Mouse (Mus musculus) neural tube, embryonic 12.5 days (tissue): ENCODE results near the gene S100a10. TPM values are rescaled to one million over a fixed set of nuclear protein-coding genes. Genes with fewer than 3 reads are reported as not detected.
A peak's percentile ranks its signal among the peaks of the same experiment; 100 is the strongest.

ENCODE experiments used
- ATAC-seq: fragments of 200-750 bp; cut with Nextera tagmentation; 2 replicates; pipeline ENCODE4 v1.8.0; 2017; ENCODE audit warnings: low read depth, mild to moderate bottlenecking, moderate TSS enrichment, moderate library complexity; ENCODE audit not compliant: low FRiP score
- H3K27ac ChIP-seq: fragments of 300-500 bp; sonication (generic); 2 replicates; pipeline ENCODE4 v1.5.1; 2016
- H3K27me3 ChIP-seq: fragments of 300-500 bp; sonication (generic); replicated peaks from 2 replicates; pipeline ENCODE4 v1.6.1; 2016; ENCODE audit warnings: mild to moderate bottlenecking
- H3K36me3 ChIP-seq: fragments of 300-500 bp; sonication (generic); 2 replicates; pipeline ENCODE4 v1.6.1; 2016; ENCODE audit warnings: mild to moderate bottlenecking
- H3K4me1 ChIP-seq: fragments of 300-500 bp; sonication (generic); 2 replicates; pipeline ENCODE4 v1.6.1; 2016
- H3K4me2 ChIP-seq: fragments of 300-500 bp; sonication (generic); replicated peaks from 2 replicates; pipeline ENCODE4 v1.6.1; 2016; ENCODE audit warnings: mild to moderate bottlenecking
- H3K4me3 ChIP-seq: fragments of 300-500 bp; sonication (generic); 2 replicates; pipeline ENCODE4 v1.5.1; 2016
- H3K9ac ChIP-seq: fragments of 300-500 bp; sonication (generic); 2 replicates; pipeline ENCODE4 v1.6.1; 2016; ENCODE audit warnings: mild to moderate bottlenecking
- H3K9me3 ChIP-seq: fragments of 300-500 bp; sonication (generic); 2 replicates; pipeline ENCODE4 v1.6.1; 2016; ENCODE audit warnings: mild to moderate bottlenecking
- WGBS: fragments of 180-500 bp; shearing (Covaris S2); methylation state at CpG from one replicate; pipeline ENCODE4 v1.1.7; 2016; 5-methylcytosine and 5-hydroxymethylcytosine counted together
- polyA plus RNA-seq: library from polyadenylated mRNA; unstranded; fragments of >200 nt; fragmentation: Nextera tagmentation; extraction: Ambion mirVana; gene quantifications from 2 replicates; pipeline ENCODE4 v1.2.1, GENCODE M21; 2016

The S100a10 gene
- polyA plus RNA-seq, 1 experiment from 2014 or later = 305 TPM

GRCm38 (mm10) chr3:93551950-93552901, 2.7 kb upstream of the S100a10 start:
- no peak overlapping the region for H3K27ac ChIP-seq
- 86% methylated on average over 5 of the region's 5 CpGs for WGBS
- H3K36me3 ChIP-seq = no peaks in the 10 kb centered on the region
- ATAC-seq = no peak
- no peaks in the 10 kb centered on the region for H3K9me3 ChIP-seq
- H3K4me2 ChIP-seq = no peak overlapping the region
- H3K4me3 ChIP-seq = no peak overlapping the region
- peaks cover 7% of the 10 kb centered on the region; the same call in 1 of the 2 replicates for H3K4me1 ChIP-seq
- no peak overlapping the region for H3K9ac ChIP-seq
- peaks cover 8% of the 10 kb centered on the region for H3K27me3 ChIP-seq

DNA sequence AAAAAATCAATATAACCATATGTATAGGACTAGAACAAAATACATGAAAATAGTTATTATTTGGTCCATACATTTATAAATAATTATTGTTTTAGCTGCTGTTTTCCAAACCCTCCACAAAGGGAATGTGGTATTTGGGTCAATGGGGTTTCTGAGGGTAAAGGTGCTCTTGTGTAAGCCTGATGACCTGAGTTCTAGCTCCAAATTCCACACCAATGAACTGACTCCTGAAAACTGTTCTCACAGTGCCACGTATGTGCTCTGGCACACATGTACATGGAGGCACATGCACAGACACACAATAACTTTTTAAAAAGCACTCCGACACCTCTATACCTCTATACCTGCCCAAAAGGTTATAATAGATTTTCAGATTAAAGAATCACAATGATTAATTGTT, 1.6 kb upstream of the S100a10 start:
- H3K9ac ChIP-seq = no peak overlapping the region
- ATAC-seq = no peak
- H3K9me3 ChIP-seq = no peaks in the 10 kb centered on the region
- H3K4me1 ChIP-seq = peaks cover 7% of the 10 kb centered on the region; the same call in 1 of the 2 replicates
- H3K4me2 ChIP-seq = no peak overlapping the region
- 99% methylated on average over 2 of the region's 2 CpGs for WGBS
- H3K4me3 ChIP-seq = no peak overlapping the region
- peaks cover 8% of the 10 kb centered on the region for H3K27me3 ChIP-seq
- H3K27ac ChIP-seq = no peak overlapping the region
- no peaks in the 10 kb centered on the region for H3K36me3 ChIP-seq

GRCm38 (mm10) chr3:93553765-93554378, 1.0 kb upstream of the S100a10 start:
- Histone ChIP-seq H3K4me1 (peaks cover 7% of the 10 kb centered on the region; the same call in 1 of the 2 replicates), H3K27ac (no peak overlapping the region), H3K9ac (no peak overlapping the region), H3K4me2 (peak overlapping the region; percentile 89; the same call in 1 of the 2 replicates), H3K9me3 (no peaks in the 10 kb centered on the region), H3K27me3 (peaks cover 8% of the 10 kb centered on the region), H3K36me3 (no peaks in the 10 kb centered on the region), H3K4me3 (no peak overlapping the region)
- ATAC-seq = no peak
- WGBS = 73% methylated on average over 9 of the region's 9 CpGs

DNA sequence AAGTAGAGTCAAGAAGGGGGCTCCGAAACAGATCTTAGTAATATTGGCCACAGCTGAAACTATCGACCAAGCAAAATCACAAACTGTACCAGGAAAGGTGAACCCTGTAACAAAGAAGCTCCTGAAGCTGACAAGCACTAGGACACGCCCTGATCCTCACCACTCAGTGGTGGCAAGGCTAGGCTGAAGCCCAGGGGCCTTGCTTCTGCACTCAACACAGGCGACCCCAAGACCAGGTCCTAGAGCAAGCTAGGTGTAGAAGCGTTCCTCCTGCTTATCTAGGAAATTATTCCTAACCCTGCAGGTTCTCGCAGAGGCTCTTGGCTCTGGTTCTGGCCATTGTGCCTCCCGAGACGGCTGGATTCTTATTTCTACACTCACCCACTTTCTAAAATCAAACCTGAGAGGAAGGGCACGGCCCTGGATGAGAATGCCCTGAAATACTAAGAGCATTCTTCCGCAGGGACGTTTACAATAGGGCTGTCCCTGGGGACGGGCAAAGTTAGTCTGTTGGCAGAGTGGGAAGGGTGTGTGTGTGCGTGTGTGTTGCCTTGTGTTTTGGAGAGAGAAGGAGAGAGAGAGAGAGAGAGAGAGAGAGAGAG, 400 bp upstream of the S100a10 start:
- H3K4me1 ChIP-seq = peaks cover 7% of the 10 kb centered on the region; the same call in 1 of the 2 replicates
- H3K4me3 ChIP-seq = peak overlapping the region; percentile 49
- peak overlapping the region; percentile 3; the same call in 1 of the 2 replicates for H3K9ac ChIP-seq
- no peaks in the 10 kb centered on the region for H3K9me3 ChIP-seq
- peak; percentile 33 for ATAC-seq
- H3K36me3 ChIP-seq = no peaks in the 10 kb centered on the region
- no peak overlapping the region for H3K27ac ChIP-seq
- H3K27me3 ChIP-seq = peaks cover 8% of the 10 kb centered on the region
- WGBS = 20% methylated on average over 13 of the region's 13 CpGs
- H3K4me2 ChIP-seq = peak overlapping the region; percentile 89

GRCm38 (mm10) chr3:93555878-93556254, 986 bp downstream of the S100a10 start:
- peak; percentile 51 for ATAC-seq
- H3K4me1 ChIP-seq = peaks cover 7% of the 10 kb centered on the region; the same call in 1 of the 2 replicates
- peaks cover 8% of the 10 kb centered on the region for H3K27me3 ChIP-seq
- H3K36me3 ChIP-seq = no peaks in the 10 kb centered on the region
- peak overlapping the region; percentile 89 for H3K4me2 ChIP-seq
- 21% methylated on average over 2 of the region's 2 CpGs for WGBS
- no peak overlapping the region for H3K27ac ChIP-seq
- H3K9me3 ChIP-seq = no peaks in the 10 kb centered on the region
- H3K4me3 ChIP-seq = peak overlapping the region; percentile 49
- H3K9ac ChIP-seq = peak overlapping the region; percentile 66; the same call in 1 of the 2 replicates

DNA sequence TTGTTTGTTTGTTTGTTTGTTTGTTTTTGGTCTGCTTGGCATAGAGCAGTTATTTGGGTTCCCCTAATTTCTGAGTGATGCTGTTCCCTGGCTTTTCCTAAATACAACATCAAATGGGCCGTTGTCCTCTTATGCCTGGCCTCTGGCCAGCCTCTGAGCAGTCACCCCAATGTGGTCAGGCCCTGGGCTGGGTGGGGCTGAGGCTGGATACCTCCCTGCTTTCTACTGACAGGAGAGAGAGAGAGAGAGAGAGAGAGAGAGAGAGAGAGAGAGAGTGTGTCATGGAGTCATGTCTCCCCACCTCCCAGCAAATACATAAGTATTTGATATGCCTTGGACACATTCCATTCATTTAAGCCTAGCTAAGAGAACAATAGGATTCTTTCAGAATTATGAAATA, 1.7 kb downstream of the S100a10 start:
- Histone ChIP-seq H3K4me2 (peak overlapping the region; percentile 89), H3K4me1 (peaks cover 7% of the 10 kb centered on the region; the same call in 1 of the 2 replicates), H3K27ac (no peak overlapping the region), H3K9me3 (no peaks in the 10 kb centered on the region), H3K9ac (no peak overlapping the region), H3K27me3 (peaks cover 8% of the 10 kb centered on the region), H3K4me3 (no peak overlapping the region), H3K36me3 (no peaks in the 10 kb centered on the region)
- 82% methylated on average over 1 of the region's 1 CpGs for WGBS
- ATAC-seq = no peak

DNA sequence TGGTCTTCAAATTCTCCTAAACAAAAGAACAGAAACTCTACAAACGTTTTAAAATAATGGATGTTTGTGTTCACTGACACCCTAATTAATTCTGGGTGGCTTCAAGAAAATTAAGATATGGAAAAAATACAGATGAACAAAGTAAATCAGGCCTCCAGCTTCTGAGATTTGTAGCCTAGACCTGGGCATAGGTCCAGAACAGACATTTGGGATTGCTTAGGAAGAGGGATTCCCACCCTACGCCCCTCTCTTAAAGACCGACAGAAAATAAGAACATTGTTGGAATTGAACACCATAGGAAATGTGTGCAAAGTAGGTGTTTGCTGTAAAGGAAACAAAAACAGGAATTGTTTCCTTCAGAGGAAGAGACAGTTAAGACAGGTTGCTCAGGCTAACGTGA, 2.6 kb downstream of the S100a10 start:
- H3K9ac ChIP-seq = no peak overlapping the region
- no peak for ATAC-seq
- H3K4me2 ChIP-seq = no peak overlapping the region
- no peak overlapping the region for H3K4me3 ChIP-seq
- no peak overlapping the region for H3K27ac ChIP-seq
- 69% methylated on average over 4 of the region's 4 CpGs for WGBS
- peaks cover 8% of the 10 kb centered on the region for H3K27me3 ChIP-seq
- peaks cover 7% of the 10 kb centered on the region; the same call in 1 of the 2 replicates for H3K4me1 ChIP-seq
- H3K36me3 ChIP-seq = no peaks in the 10 kb centered on the region
- no peaks in the 10 kb centered on the region for H3K9me3 ChIP-seq

- Histone ChIP-seq H3K9ac (no peak overlapping the region), H3K27ac (no peak overlapping the region), H3K36me3 (no peaks in the 10 kb centered on the region), H3K4me2 (no peak overlapping the region), H3K9me3 (no peaks in the 10 kb centered on the region), H3K4me1 (peaks cover 2% of the 10 kb centered on the region; the same call in 1 of the 2 replicates), H3K4me3 (no peak overlapping the region), H3K27me3 (peaks cover 3% of the 10 kb centered on the region)
- 94% methylated on average over 6 of the region's 6 CpGs for WGBS
- ATAC-seq = no peak
These were observed 5.1 kb downstream of the S100a10 start for GRCm38 (mm10) chr3:93559961-93560360.

DNA sequence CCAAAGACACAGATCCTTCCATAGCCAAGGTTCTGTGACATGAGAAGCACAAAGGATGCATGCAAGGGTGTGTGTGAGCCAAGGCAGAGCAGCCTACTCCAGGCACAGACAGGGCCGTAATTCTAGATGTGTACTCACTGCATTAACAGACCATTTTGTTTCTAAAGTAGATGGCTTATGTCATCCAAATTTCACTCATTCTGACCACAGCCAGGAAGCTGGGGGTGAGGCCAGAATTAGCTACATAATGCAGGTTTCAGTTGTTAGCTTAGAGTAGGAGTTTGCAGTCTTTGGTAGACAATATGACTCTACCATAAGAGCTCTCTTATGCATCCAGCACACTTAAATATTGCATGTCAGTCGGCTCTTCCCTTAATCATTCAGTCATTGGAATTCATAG, 7.5 kb downstream of the S100a10 start:
- H3K9me3 ChIP-seq = no peaks in the 10 kb centered on the region
- no peak overlapping the region for H3K27ac ChIP-seq
- no peak overlapping the region for H3K4me2 ChIP-seq
- no peaks in the 10 kb centered on the region for H3K36me3 ChIP-seq
- ATAC-seq = no peak
- H3K27me3 ChIP-seq = no peaks in the 10 kb centered on the region
- no peak overlapping the region for H3K9ac ChIP-seq
- H3K4me3 ChIP-seq = no peak overlapping the region
- H3K4me1 ChIP-seq = no peaks in the 10 kb centered on the region
- WGBS = 85% methylated on average over 2 of the region's 2 CpGs

DNA sequence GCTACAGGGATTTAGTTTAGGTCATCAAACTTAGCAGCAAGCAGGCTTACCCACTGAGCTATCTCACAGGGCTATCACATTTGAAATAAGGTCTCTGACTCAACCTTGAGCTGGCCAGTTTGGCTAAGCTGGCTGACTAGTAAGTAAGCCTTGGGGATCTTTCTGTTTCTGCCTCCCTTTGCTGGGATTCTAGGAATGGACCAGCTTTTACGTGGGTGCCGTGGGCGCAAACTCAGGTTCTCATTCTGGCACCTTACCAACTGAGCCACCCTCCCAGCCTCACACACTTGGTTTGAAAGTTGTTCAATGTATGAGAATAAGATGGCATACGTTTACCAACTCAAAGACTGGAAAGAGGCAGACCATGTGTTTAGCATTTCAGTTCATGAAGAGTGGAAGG, 8.3 kb downstream of the S100a10 start:
- Histone ChIP-seq H3K4me2 (no peak overlapping the region), H3K27me3 (no peaks in the 10 kb centered on the region), H3K9ac (no peak overlapping the region), H3K4me3 (no peak overlapping the region), H3K36me3 (no peaks in the 10 kb centered on the region), H3K9me3 (no peaks in the 10 kb centered on the region), H3K4me1 (no peaks in the 10 kb centered on the region), H3K27ac (no peak overlapping the region)
- ATAC-seq = no peak
- 93% methylated on average over 4 of the region's 4 CpGs for WGBS

DNA sequence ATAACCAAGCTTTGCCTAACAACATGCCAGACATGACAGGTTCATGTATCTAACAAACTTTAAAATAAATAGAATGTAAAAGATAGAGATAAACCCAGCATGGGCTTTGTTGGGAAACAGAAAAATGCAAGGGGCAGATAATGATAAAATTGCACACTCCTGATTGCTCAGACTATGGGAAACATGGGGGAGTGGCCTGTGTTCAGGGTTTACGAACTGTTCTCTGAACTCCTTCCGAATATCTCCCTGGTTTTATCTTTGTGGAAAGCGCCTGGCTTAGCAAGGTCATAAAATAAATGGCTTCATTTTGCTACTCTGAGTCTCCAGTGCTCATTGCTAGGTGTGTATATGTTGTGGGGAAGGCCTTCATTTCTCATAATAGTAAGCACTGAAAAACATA, 12.0 kb downstream of the S100a10 start:
- Histone ChIP-seq H3K27me3 (no peaks in the 10 kb centered on the region), H3K4me3 (no peak overlapping the region), H3K36me3 (no peaks in the 10 kb centered on the region), H3K9me3 (no peaks in the 10 kb centered on the region), H3K9ac (no peak overlapping the region), H3K4me1 (no peaks in the 10 kb centered on the region), H3K27ac (no peak overlapping the region), H3K4me2 (no peak overlapping the region)
- 86% methylated on average over 3 of the region's 3 CpGs for WGBS
- no peak for ATAC-seq

DNA sequence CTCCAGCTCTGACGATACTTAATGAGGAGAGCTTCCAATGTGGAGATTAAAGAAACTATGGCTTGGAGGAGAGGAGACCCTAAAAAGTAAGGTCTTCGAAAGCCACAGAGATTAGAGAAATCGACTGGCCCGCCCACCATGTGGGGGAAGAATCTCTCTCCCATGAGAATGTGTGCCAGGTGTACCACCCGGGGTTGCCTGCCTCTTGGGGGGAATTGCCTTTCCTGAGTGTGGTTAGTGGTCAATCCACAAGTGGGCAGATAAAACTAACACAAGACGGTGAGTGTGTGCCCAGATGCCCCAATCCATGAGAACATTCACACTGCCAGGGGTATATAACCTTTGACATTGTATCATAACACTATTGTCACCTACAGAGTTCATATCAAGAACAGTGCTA, 12.8 kb downstream of the S100a10 start:
- Histone ChIP-seq H3K9me3 (no peaks in the 10 kb centered on the region), H3K4me1 (no peaks in the 10 kb centered on the region), H3K4me2 (no peak overlapping the region), H3K36me3 (no peaks in the 10 kb centered on the region), H3K27ac (no peak overlapping the region), H3K9ac (no peak overlapping the region), H3K4me3 (no peak overlapping the region), H3K27me3 (no peaks in the 10 kb centered on the region)
- no peak for ATAC-seq
- 91% methylated on average over 6 of the region's 6 CpGs for WGBS
